Comparison of ENCODE assay signal across 8 mouse cellular contexts in the genomic region with DNA sequence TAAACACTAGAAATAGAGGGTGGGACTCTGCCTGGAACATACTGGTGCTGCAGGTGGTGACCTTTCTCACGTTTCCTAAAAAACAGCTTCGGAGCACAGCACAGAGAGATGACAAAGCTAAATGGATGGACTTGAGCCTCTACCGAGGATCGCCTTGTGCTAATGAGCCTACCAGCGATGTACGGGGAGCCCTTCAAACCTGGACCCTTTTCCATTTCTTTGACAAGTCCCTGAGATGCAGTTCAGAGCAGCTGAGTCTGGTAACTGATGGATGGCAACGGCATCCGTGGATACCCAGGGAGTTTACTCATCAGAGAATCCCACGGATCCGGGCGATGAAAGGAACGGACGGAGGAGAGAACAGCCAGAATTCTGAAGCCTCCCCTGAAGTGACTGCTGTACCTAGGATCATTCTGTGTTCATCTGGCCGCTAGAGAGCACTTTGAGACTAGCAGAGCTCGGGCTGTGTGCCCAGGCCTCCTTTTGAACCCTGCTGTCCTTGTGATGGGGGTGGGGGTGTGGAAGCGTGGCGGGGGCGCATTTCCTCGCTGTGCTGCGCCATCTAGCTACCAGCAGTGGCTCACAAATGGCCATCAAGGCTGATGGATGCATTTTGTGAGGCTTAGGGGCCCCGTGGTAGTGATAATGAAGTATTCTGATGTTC. TPM values are rescaled to one million over a fixed set of nuclear protein-coding genes. Genes with fewer than 3 reads are reported as not detected.
DNase-seq lines count a peak whose midpoint lies in the region; ATAC-seq and TF ChIP-seq lines count a peak whose summit lies in the region.

No protein-coding gene starts in this region.

- H3K9ac ChIP-seq in ES-E14 (ENCODE audit: insufficient read depth, low read depth, low read length, poor library complexity, severe bottlenecking), result no peak overlapping the region; the same call in 1 of the 2 replicates
- H3K9ac ChIP-seq in forebrain, embryonic 14.5 days (ENCODE audit: low read length), result peak overlapping the region; percentile 57
- H3K9ac ChIP-seq in heart, embryonic 16.5 days (ENCODE audit: low read length), result peak overlapping the region; percentile 54; the same call in 1 of the 2 replicates
- H3K9ac ChIP-seq in neural tube, embryonic 13.5 days, result peak overlapping the region; percentile 62

- H3K4me2 ChIP-seq in forebrain, embryonic 14.5 days (ENCODE audit: low read length), result peak overlapping the region; percentile 44
- peak overlapping the region; percentile 52 for H3K4me2 ChIP-seq in heart, embryonic 16.5 days (ENCODE audit: low read depth, low read length)
- H3K4me2 ChIP-seq in neural tube, embryonic 13.5 days, result peak overlapping the region; percentile 53

- no peak overlapping the region for H3K27ac ChIP-seq in ES-E14 (ENCODE audit: insufficient read depth, low read depth, low read length, poor library complexity, severe bottlenecking)
- H3K27ac ChIP-seq in forebrain, embryonic 14.5 days (ENCODE audit: low read depth, low read length), result no peak overlapping the region
- no peak overlapping the region for H3K27ac ChIP-seq in heart, embryonic 16.5 days (ENCODE audit: low read length)
- H3K27ac ChIP-seq in neural tube, embryonic 13.5 days (replicated peaks), result peak overlapping the region; percentile 25

- H3K9me3 ChIP-seq in ES-E14 (ENCODE audit: control insufficient read depth, insufficient read depth, low read depth, low read length), result no peaks in the 10 kb centered on the region
- H3K9me3 ChIP-seq in forebrain, embryonic 14.5 days (replicated peaks; ENCODE audit: control insufficient read depth, low read length), result no peaks in the 10 kb centered on the region
- H3K9me3 ChIP-seq in heart, embryonic 16.5 days (replicated peaks; ENCODE audit: control insufficient read depth, low read length), result no peaks in the 10 kb centered on the region
- H3K9me3 ChIP-seq in neural tube, embryonic 13.5 days, result no peaks in the 10 kb centered on the region

- no peaks in the 10 kb centered on the region for H3K27me3 ChIP-seq in forebrain, embryonic 14.5 days (replicated peaks; ENCODE audit: control insufficient read depth, insufficient read depth, low read length)
- H3K27me3 ChIP-seq in heart, embryonic 16.5 days (ENCODE audit: control insufficient read depth, insufficient read depth, low read length), result no peaks in the 10 kb centered on the region
- H3K27me3 ChIP-seq in neural tube, embryonic 13.5 days, result peaks cover 5% of the 10 kb centered on the region; the same call in 1 of the 2 replicates

- in situ Hi-C loops in ES-E14 (cut with MboI; ENCODE audit: low sequenced_read_pairs in 2 of 2, unreplicated experiment in 2 of 2), result no loop called here

- 0 out of 4 replicates have a peak overlapping the region, but pooled peaks of 1 of the 2 experiments have one; percentile 19 for H3K4me3 ChIP-seq in ES-E14 (ENCODE audit: insufficient read depth in 1 of 2, low read depth in 1 of 2, low read length in 2 of 2, poor library complexity in 1 of 2, severe bottlenecking in 1 of 2)
- peak overlapping the region; percentile 22 for H3K4me3 ChIP-seq in forebrain, embryonic 14.5 days (ENCODE audit: low read depth, low read length)
- H3K4me3 ChIP-seq in heart, embryonic 16.5 days (ENCODE audit: low read length), result peak overlapping the region; percentile 21
- H3K4me3 ChIP-seq in neural tube, embryonic 13.5 days, result peak overlapping the region; percentile 21

- DNase-seq in ES-E14 (ENCODE audit: low read depth, low spot score) (peak; percentile 31), liver (peak; percentile 64)
- DNase-seq in cerebellum, adult 11-12 months, result peak; percentile 72
- DNase-seq in forebrain, embryonic 14.5 days (ENCODE audit: low spot score), result peak; percentile 93
- peak; percentile 85 for DNase-seq in kidney, postnatal 14 days
- DNase-seq in urinary bladder, postnatal 4 days (ENCODE audit: low spot score in 2 of 2), result peak; percentile 56 to 65

- H3K4me1 ChIP-seq in ES-E14 (ENCODE audit: control insufficient read depth in 2 of 2, insufficient read depth in 2 of 2, low read length in 2 of 2, poor library complexity in 1 of 2), result peaks cover 0 to 2% of the 10 kb centered on the region in 2 experiments; a peak in 1 of 4 replicates
- peaks cover 3% of the 10 kb centered on the region; the same call in 1 of the 2 replicates for H3K4me1 ChIP-seq in forebrain, embryonic 14.5 days (ENCODE audit: control insufficient read depth, insufficient read depth, low read length)
- peaks cover 5% of the 10 kb centered on the region; the same call in 1 of the 2 replicates for H3K4me1 ChIP-seq in heart, embryonic 16.5 days (ENCODE audit: control insufficient read depth, insufficient read depth, low read length)
- peaks cover 24% of the 10 kb centered on the region for H3K4me1 ChIP-seq in neural tube, embryonic 13.5 days (replicated peaks)

- no peaks in the 10 kb centered on the region for H3K36me3 ChIP-seq in ES-E14 (ENCODE audit: control insufficient read depth, insufficient read depth, low read length, poor library complexity, severe bottlenecking)
- no peaks in the 10 kb centered on the region for H3K36me3 ChIP-seq in forebrain, embryonic 14.5 days (ENCODE audit: control insufficient read depth, insufficient read depth, low read length)
- H3K36me3 ChIP-seq in heart, embryonic 16.5 days (ENCODE audit: control insufficient read depth, insufficient read depth), result no peaks in the 10 kb centered on the region
- no peaks in the 10 kb centered on the region for H3K36me3 ChIP-seq in neural tube, embryonic 13.5 days

- peak; percentile 91 for ATAC-seq in forebrain, embryonic 14.5 days
- ATAC-seq in heart, embryonic 16.5 days (replicated peaks; ENCODE audit: extremely low read depth, insufficient read depth, low FRiP score), result peak; percentile 87
- peak; percentile 95 for ATAC-seq in neural tube, embryonic 13.5 days (ENCODE audit: low read depth)

- WGBS in forebrain, embryonic 14.5 days, result 5% methylated on average over 21 of the region's 21 CpGs
- WGBS in heart, embryonic 16.5 days, result 11% methylated on average over 21 of the region's 21 CpGs
- 8% methylated on average over 21 of the region's 21 CpGs for WGBS in neural tube, embryonic 13.5 days

TF ChIP-seq in ES-E14, 5 proteins besides CTCF, POLR2A, EP300 and RAD21:
- TF ChIP-seq ZNF384 (IDR thresholded peaks at IDR 0.05; ENCODE audit: low read depth, low read length), result no peak
- TF ChIP-seq CHD2 (IDR thresholded peaks at IDR 0.05; ENCODE audit: low read depth, low read length), result no peak
- no peak for TF ChIP-seq ZC3H11A (IDR thresholded peaks at IDR 0.05; ENCODE audit: borderline replicate concordance, low read depth, low read length)
- TF ChIP-seq HCFC1 (IDR thresholded peaks at IDR 0.05; ENCODE audit: borderline replicate concordance, insufficient read depth, low read length), result no peak
- TF ChIP-seq MAFK (IDR thresholded peaks at IDR 0.05; ENCODE audit: insufficient read depth, low read depth, low read length), result no peak
TF ChIP-seq in ES-E14: peak in this region for 0.

RNA-seq across cellular contexts. Expression of a gene that starts 1.6 kb away (rescaled TPM):
- total RNA-seq in ES-E14 (2012; rRNA removed), result 50.4 and 59.6 TPM in 2 replicates
- 13.5 and 14.2 TPM in 2 replicates for polyA plus RNA-seq in forebrain, embryonic 14.5 days (2014; fragmentation: Nextera tagmentation; extraction: Ambion mirVana)
- polyA plus RNA-seq in heart, embryonic 16.5 days (2015; fragmentation: Nextera tagmentation; extraction: Ambion mirVana), result 25.0 and 25.9 TPM in 2 replicates
- polyA plus RNA-seq in neural tube, embryonic 13.5 days (2015; fragmentation: Nextera tagmentation; extraction: Ambion mirVana), result 10.4 and 10.6 TPM in 2 replicates

Comparison
In these comparisons a context has a peak if more than half of its experiments do, and no peak if none do; other contexts are left out.
1. DNase-seq: peak in every context shown above with its lines; median percentile 93 in forebrain, embryonic 14.5 days; 85 in kidney, postnatal 14 days; 72 in cerebellum, adult 11-12 months; 64 in liver; 60 in urinary bladder, postnatal 4 days; 31 in ES-E14.